Mouse (Mus musculus): ENCODE measurements around the gene Cog2.
A peak's percentile ranks its signal among the peaks of the same experiment; 100 is the strongest.

Cog2 gene

DNA sequence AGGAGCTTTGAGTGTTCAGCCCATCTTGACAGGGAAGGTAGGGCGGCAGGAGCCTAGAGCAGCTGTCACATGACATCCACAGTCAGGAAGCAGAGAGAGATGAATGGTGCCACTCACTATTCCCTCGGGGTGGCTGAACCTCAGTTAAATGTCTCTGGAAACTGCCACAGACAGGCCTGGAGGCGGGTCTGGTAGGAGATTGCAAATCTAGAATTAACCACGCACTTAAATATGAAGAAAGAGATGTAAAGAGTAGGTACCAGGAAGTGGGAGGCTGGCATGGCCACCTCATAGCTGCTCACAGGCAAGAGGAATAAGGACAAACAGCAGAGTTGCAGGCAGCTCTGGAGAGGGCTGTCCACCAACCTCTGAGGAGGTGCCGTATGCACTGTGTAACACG is 3.4 kb upstream of the Cog2 start:
- DNase-seq: no peak

DNA sequence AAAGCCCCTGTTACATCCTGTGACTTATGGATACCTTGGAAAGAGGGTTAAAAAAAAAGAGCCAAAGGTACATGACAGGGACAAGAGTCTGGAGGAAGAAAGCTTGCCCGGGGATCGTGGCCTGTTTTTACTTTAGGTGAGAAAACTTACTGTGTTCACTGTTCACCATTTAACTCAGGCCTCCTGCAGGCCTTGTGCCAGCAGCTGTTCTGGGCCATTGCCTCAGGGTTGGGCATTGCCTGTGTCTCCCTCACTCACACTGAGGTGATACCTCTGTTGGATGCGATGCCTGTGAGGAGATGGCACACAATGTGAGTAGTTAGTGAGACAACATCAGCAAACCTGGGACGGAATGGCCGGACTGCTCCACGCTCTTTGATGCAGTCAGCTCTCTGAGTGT is 1.4 kb downstream of the Cog2 start:
- peak in 1 of 2 experiments; percentile 13 for DNase-seq

DNA sequence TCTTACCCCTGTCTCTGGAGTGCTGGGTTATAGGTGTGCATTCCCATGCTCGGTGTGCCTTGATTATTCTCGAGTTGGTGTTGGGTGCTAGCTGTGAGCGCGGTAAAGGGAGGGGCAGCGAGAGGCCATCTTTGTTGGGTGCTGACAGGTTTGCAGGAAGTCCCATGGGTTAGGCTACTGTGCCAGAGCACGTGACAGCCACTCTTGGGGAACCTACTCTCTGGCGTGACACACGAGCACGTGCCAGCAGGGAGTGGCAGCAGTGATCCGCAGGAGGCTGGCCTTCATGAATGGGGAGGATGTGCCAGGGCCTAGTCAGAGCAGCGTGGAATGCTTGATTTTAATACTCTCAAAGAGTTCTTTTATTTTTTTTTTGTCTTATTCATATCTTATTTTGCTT is 5.7 kb downstream of the Cog2 start:
- no peak for DNase-seq

DNA sequence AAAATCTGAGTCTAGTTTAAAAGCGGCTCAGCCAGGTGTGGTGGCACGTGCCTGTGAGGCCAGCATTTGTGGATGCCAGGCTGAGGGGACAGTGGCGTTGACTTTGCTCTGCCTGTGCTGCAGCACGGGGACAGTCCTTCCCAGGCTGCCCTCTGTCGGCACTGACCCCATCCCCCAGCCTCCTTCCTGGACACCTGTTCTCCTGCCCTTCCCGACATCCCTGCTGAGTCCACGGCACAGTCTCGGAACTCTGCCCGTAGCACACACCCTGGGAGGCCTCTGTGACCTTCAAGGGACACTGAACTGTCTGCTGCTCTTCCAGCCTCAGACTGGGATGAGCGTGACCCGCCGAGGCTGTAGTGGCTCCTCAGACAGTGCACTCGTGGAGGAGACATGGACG is 9.5 kb downstream of the Cog2 start:
- no peak for DNase-seq

DNA sequence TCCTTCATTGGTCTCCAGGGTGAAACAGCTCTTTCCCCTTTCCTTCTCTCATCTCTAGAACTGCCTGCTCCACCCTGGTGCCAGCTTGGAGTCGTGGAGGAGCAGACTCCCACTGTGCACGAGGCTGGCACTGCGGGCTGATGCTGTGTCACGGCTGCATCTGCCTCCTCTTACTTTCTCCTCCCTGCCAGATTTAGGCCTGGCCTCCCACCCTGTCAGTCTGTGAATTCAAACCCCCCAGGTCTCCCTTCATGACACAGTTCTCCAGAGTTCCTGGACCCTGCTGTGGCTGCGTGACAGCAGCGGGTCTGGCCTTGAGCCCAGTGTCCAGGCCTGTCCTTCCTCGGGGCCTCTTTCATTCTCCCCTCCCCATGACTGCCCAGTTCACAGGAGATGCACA is 10.0 kb downstream of the Cog2 start:
- no peak for DNase-seq

DNA sequence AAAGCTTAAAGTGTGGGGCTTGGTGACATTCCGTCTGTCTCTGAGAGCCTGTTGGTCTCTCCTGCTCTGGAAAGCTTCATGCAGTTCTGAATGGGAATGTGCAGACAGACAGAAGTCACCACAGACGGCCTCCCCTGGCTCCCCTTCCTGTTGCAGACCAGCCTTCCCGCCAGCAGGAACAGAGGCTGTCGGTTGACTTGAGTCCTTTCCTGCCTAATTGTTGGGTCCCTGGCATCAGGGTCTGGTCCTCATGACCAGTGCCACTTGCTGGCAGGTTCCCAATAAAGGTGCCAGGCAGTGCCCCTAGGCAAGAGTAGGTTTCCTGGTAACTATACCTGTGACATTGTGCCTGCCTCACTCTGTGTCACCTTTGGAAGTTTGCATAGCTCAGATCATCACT is 10.4 kb downstream of the Cog2 start:
- DNase-seq: no peak

DNA sequence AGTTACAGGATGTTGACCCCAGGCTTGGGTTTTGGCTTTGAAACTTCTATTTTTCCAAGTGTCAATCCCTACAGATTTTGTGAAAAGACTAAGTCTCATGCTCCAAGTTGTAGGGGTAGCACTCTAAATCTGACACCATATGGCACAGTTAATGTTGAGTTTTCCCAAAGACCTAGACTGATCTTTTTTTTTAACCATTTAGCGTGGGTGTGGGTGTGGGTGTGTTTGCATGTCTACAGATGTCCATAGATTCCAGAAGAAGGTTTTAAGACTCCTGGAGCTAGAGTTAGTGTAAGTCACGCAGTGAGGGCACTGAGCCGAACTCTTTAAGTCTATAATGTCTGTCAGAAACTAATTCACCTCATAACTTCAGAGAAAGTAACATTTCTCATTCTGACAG is 12.1 kb downstream of the Cog2 start:
- DNase-seq: no peak

DNA sequence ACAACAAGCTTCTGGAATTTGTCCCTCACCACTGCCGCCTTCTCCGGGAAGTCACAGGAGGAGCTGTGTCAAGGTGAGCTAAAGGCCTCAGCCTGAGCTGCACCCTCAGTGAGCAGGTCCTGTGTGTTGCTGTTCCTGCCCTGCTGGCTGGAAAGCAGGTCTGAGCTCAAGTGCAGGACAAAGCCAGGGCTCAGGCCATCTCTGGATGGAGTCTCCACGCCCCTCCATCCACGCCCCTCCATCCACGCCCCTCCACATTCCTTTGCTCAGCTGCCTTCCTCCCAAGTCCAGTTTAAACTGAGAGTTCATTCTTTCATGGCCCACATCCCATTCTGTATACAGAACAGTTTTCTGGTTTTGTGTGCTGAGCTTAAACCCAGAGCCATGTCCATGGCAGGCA is 14.9 kb downstream of the Cog2 start:
- DNase-seq: no peak

DNA sequence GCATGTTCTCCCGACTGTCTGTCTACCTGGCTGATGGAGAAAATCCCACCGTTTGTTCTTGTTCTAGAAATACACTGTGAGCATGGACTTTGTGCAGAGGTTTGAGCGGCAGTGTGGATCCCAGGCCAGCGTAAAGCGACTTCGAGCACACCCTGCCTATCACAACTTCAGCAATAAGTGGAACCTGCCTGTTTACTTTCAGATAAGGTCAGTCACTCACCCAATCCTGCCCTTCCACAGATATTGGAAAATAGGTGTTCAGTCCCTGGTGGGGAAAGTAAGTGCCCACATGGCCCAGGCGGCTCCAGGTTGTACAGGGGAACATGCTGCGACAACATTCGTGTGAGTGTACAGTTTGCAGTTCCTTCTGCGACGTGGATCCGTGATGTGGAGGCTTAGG is 20.3 kb downstream of the Cog2 start:
- DNase-seq: no peak

DNA sequence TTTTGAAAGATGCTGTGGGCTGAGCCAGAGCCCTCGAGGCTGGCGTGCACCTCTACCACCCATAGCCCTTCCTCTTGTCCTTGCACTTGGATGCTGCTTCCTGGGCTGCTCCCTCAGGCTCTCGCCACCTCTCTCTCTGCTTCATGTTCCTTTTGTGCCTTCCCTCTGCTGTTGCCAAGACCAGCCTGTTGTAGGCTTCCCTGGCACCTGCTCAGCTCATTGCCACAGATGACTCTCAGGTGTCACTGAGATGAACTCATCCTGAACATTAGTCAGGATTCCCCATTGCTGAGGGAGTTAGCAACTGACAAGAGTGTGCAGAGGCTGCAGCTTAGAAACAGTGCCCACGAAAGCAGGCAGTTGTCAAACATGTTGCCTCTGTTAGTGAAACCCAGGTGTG is 21.4 kb downstream of the Cog2 start:
- no peak for DNase-seq

DNA sequence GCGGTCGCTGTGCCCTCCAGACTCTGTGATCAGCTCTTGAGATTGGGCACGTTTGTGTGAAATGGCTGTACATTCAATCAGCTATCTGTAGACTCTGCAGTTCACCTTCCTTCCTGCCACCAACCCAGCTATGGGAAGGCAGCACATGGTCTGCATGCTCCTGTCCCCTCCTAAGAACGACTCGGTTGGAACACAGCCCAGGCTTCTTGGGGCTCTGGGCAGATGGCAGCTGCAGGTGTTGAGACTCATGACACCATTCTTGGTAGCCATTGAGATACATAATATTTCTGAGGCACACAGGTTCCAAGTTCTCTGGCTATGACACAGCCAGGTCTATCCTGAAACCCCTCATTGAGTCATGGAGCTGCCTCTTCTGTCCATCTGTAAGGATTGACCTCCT is 22.7 kb downstream of the Cog2 start:
- no peak for DNase-seq

DNA sequence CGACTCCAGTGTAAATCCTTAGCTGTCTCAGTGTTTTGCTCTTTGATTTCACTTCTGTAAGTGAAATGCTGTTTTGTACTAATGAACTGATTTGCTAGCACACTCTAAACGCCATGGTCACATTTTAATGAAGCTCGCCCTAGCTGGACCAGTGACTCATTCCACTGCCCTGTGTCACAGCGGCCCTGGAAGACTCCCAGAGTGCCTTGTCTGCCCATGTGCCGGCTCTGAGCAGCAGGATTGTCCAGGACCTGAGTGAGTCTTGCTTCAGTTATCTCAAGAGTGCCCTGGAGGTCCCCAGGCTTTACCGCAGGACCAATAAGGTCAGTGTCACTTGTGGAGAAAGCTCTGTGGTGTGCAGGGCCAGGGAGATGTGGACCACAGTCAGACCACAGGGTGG is 25.8 kb downstream of the Cog2 start:
- no peak for DNase-seq

DNA sequence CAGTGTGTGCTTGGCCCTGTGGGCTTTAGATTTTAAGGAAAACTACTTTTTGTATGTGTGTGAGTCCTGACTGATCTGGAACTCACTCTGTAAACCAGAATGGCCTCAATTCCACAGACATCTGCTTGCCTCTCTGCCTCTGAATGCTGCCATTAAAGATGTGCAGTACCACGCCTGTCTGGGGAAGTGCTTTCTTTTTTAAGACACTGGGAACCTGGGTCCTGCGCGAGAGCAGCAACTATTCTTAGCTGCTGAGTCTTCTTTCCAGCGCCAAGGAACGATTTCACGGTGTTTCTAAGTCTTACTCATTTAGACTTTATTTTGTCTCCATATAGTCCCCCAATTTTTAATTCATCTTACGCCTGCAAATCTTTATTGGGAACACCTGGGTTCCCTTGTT is 26.2 kb downstream of the Cog2 start:
- DNase-seq: no peak

DNA sequence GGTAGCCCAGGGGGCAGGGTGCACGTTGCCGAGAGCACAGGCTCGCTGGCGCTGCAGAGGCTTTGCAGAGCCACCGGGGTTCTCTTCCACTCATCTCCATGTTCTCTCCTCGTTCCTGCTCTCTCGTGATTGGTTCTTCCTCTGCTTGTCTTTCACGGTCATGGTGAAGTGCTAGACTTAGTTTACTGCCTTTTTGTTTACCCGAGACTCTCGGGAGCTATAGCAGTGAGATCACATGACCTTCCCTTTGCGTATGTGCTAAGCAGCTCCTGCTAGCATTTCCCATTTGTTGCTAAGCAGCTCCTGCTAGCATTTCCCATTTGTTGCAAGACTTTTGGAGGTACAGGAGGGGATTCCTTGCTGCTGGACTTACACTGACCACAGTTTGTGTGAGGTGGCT is 26.7 kb downstream of the Cog2 start:
- DNase-seq: no peak

DNA sequence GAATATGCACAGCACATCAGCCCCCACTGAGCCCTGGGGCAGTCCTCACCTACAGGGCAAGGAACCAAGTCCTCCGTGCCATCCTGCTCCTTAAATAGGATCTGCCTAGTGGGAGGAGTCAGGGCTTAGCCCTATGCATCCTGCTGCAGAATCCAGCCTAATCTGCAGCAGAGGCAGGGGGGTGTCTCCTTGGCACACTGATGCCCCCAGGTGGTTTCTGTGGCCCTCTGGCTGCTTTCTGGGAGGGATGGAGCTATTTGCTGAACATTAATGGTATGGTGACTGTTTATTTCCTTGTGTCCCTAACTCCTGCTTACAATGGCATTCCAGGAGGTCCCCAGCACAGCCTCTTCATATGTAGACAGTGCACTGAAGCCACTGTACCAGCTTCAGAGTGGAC is 27.6 kb downstream of the Cog2 start:
- DNase-seq: peak in 1 of 2 experiments; percentile 16

DNA sequence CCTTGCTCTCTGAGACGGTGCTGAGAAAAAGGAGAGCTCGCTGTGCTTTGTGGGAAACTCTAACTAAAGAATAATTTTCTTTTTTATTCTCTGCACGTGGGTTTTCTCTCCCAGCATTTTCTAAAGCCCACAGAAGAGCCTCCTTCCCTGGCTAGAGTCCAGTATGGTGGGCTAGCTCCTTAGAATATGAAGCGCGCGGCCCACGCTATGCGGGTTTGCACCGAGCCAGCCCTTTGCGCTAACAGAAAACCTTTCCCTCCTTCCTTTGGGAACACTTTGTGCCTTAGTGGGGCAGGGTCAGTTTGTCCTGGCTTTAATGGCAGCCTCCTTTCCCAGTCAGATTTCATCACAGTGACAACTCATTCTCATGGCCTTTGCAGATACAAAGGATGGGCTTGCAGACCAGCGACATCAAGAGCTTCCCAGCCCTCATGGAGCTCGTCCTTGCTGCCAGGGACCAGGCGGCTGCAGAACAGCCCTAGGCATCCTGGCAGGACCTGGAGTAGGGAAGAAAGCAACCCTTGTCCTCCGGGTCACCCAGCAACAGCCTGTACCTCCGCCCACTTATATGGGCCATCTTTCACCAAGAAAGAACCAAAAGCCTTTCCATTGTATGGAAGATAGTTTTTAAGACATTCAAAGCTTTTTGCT is 30.6 kb downstream of the Cog2 start:
- DNase-seq: no peak

DNA sequence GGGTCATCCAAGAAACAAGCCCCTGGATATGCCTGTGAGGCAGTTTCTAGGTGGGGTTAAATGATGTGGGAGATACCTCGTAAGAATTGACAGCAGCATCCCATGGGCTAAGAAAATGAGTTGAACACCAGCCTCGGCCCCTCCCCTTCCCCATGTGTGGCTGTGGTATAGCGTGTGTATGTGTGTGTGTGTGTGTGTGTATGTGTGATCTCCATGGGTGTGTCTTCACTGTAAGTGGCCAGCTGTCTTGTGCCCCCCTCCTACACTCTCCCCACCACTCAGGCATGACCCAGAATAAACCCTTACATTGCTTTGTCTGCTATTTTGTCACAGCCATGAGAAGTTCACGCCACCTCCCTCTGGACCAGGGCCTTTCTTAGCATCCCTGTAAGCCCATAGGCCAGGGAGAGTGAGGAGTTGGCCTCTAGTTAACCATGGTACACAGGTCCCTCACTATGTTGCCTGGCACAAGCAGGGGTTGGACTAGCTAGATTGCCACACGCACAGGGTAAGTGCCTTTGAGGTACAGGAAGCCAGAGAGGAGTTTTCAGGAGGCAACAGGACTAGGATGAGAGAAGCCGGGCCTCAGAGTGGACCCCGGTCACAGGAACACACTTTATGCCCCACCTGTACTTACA is 34.7 kb downstream of the Cog2 start:
- DNase-seq: no peak

DNA sequence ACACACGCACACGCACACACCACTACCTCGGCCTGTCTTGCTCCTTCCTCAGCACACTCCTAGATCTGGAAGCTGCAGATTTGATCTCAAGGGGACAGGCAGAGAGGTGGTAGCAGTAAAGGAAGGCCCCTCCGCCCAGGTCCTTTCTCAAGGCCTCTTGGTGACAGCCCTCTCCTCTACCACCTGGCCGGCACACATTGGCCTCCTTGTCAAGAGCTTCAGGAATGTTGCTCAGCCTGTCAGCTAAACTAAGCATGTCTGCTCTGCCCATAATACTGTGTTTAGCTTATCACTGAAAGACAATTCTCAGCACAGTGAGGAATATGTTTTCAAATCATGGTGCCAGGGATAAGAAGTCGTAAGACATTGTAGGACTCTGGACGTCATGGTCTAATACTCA is 35.6 kb downstream of the Cog2 start:
- DNase-seq: no peak

DNA sequence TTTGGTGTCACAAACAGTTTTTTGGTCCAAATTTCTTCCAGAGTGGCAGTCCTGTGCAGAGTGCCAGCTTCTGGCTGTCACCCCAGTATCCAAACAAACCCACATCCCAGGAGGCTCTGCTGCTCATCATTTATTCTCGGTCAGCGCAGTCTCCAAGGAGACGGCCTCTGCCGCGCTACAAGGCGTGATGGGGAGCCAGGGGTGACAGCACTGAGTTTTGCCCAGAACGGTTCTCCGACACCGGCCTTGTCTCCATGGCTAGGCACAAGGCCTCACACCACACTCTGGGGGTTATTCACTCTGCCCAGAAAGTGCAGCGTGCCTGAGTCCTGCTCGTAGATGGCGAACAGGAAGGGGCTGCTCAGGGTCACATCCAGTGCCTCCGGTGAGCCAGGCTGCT is 36.1 kb downstream of the Cog2 start:
- no peak for DNase-seq

DNA sequence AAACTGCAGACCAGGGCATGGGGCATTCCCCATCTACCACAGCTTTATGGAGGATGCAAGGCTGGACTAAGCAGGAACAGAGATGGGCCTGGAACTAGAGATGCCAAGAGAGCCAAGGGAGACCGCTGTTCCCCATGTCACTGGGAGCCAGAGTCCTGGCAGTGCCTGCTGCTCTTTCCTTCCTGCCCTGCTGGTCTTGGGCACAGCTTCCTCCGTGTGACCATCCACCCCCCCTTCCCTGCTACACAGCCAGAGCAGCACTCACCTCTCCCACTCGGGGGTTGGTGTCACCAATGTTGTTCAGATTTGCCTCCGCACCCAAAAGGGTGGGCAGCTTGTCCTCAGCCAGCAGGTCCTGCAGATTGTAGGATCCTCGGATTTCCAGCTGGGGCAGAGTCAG is 36.9 kb downstream of the Cog2 start:
- no peak for DNase-seq

DNA sequence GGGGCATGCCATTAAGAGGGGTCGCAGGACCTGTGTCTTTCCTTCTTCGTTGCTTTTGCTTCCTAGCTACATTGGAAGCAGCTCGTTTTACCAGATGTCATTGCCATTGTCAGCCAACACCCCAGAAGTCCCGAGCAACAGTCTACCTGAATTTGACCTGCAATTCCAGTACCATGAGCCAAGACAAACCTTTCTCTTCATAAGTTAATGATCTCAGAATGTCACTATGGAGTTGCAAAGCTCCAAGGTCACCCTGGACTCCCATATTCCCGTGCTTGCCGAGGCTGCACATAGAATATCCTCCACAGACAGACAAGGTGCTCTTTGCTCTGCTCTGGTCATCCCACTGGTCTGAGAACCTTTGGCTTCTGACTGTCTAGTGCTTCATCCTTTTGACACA is 46.6 kb downstream of the Cog2 start:
- no peak for DNase-seq

DNA sequence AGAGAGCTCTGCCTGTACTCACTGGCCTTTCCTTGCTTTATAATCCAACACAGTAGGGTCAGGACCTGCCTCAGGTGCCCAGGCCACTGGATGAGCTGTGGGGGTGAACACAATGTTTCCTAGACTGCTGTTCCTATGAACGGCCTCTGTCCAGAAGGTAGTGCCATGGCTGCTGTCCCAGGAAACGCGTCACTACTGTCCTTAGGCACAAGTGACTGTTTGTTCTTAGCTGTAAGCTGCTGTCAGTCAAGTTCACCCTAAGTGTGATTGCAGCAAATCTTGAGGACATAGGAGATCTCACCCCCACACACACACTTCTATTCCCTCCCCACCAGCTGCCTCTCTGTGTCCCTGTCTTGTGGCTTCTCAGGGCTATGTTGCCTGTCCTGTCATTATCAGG is 47.0 kb downstream of the Cog2 start:
- no peak for DNase-seq

DNA sequence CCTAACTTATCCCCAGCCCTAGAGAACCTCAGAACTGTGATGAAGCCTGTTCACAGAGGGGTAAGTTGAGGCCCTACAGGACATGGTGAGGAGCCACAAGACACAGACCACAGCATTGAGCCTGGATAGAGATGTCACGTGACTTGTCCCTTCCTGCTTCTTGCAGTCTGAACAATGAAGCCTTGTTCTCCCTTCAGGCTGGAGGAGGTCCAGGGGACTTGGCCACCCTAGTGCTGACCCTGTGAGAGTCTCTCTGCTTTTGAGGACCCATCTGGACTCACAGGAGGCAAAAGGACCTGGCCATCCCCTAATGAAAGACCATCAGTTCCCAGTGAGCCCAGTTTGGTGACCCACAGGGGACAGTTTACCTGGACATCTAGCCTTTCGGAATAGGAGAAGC is 48.5 kb downstream of the Cog2 start:
- no peak for DNase-seq

DNA sequence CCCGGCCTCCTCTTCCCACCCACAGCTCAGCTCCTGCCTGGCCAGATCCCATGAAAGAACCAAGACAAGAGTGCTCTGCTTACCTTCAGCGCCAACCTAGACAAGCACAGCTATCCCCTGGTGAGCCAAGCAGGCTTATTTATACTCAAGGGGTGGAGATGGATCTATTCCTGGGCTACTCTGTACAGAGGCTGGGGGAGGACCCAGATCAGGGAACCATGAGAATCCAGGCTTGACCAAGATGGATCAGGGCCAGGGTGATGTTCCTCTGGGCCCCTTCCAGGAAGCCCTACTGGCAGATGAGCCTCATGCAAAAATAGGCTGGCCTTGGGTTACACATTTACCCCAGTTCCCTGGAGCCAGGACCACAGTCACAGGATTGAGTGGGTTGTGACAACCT is 49.0 kb downstream of the Cog2 start, which contains the start of gene Agt:
Gene Agt (minus strand): TSS at position 114 of the 400 bp plus-strand sequence.
- DNase-seq: peak; percentile 25 to 53

All from kidney, postnatal 4 days (tissue).